Mouse (Mus musculus): ENCODE measurements at regions not wholly inside any gene's neighbourhood (a gene's known extent, or its start where the extent isn't known, plus 50 kb on each side); places are given as distances from the start of the nearest gene placed in this dataset.

DNA sequence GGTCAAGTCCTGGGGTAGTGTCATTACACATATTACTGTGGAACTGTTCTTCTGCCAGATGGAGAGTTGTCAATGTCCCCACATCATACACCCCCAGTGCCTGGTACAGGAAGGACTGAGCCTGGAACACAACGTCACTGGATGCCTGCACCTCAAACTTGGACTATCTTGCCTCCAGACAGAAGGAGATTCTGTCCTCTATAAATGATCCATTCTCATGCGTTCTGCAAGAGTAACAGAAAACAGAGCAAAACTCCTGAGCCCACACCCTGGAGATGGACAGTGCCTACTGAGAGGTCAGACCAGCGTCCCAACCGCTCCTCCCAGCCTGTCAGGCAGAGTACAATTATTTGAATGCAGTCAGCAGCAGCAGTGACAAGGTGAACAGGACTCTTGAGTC is 261.1 kb downstream of the Dysf start:
- ATAC-seq (replicated peaks; ENCODE audit: low read depth, poor library complexity, severe bottlenecking), result no peak

DNA sequence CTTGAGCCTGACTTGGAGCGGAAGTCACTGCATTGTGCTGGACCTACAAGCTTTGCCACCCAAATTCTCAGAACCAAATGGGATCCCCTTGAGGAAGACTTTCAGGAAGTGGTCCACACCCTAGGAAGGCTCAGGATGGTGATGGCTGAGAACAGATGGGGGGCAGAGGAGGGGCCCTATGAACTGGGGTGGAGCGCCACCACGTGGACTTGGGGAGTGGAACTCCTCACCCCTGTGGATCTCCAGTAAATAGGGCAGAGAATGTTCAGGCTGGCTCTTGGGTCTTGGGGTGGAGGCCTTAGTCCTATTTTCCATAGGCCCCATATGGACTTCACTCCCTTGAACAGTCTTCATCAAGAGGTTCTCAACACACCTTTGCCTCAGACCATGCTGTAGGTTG is 260.6 kb downstream of the Dysf start:
- ATAC-seq (replicated peaks; ENCODE audit: low read depth, poor library complexity, severe bottlenecking), result no peak

DNA sequence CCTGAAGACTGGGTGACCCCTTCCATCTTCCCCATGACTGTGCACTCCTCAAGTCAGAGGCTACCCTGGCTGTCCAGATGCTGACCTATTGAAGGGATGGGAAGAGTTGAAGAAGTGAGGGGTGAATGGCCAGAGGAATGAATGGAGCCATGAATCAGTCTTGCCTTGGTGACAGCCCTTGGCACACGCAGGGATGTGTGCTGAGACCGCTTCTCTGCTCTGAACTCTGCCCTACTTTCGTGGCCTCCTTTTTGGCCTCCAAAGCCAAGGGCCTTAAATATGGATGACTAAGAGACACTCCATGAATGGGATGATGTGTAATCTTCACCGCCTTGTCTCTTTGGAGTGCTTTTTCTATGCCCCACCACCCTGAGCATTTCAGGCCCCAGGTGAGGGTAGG is 259.7 kb downstream of the Dysf start:
- no peak for ATAC-seq (replicated peaks; ENCODE audit: low read depth, poor library complexity, severe bottlenecking)

DNA sequence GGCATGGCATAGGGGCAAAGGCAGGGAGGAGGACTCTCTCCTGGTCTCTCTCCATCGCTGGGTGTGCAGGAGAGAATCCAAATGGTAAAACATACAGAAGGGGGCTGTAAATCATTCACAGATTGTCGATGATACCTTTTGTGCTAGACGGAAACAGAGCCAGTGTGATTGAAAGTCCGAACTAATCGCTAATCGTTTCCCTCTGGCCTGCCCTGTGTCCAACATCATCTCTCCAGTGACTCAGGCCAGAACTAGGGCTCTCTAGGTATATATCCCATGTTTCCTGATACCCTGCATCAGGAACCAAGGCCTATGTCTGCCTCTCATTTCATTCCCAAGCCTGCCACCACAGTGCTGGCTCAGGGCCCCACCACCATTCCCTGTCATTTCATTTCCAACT is 259.1 kb downstream of the Dysf start:
- no peak for ATAC-seq (replicated peaks; ENCODE audit: low read depth, poor library complexity, severe bottlenecking)

DNA sequence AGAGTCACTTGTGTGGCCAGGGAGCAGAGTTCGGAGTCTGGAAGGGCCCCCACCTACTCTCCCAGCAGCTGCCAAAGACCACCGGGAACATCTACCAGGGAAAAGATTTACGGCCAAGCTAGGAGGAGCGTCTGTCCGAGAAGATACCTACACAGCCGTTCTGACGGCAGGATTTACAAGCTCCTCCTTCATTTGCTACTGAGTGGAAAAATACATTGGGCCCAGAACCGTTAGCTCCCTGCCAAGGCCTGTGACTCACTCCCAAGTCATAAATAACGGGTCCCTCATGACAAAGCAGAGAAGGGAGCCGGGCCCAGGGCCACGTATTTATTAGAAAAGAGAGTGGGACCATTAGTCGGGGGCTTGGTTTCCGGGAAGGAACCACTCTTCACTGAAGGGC is 258.3 kb downstream of the Dysf start:
- ATAC-seq (replicated peaks; ENCODE audit: low read depth, poor library complexity, severe bottlenecking), result no peak

DNA sequence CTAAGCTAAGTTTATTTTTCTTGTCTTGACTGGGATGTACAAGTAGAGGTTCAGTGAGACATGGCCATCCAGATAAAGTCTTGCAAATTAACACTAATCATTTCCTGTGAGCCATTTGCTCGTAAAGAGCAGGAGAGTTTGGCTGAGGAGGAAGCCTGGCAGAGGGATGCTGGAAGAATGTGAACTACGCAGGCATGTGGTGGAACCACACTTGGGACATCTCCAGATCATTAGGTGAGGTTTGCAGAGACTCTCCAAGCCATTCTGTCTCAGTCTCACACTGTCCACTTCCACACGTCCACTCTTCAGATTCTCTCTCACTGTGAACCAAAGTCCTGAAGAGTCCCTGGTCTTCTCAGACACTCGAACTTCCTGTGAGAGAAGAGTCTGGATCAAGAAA is 256.3 kb downstream of the Dysf start:
- ATAC-seq (replicated peaks; ENCODE audit: low read depth, poor library complexity, severe bottlenecking), result no peak

DNA sequence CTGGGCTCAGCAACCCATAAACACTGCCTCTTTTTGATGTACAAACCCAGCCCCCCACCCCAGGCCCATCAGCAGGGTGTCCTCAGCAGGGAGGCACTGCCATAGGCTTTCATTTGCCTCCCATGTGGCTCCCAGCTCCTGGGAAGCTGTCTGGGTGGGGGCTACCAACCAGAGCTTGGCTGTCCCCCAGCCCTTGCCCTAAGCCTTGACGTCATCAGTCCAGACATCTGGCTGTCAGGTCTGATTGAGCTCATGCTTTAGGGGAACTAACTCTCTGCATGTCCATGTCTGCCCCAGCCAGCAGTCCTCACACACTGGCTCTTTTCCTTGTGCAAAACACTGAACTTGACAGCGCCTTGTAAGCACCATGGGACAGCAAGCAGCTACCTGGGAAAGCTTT is 255.3 kb downstream of the Dysf start:
- no peak for ATAC-seq (replicated peaks; ENCODE audit: low read depth, poor library complexity, severe bottlenecking)

DNA sequence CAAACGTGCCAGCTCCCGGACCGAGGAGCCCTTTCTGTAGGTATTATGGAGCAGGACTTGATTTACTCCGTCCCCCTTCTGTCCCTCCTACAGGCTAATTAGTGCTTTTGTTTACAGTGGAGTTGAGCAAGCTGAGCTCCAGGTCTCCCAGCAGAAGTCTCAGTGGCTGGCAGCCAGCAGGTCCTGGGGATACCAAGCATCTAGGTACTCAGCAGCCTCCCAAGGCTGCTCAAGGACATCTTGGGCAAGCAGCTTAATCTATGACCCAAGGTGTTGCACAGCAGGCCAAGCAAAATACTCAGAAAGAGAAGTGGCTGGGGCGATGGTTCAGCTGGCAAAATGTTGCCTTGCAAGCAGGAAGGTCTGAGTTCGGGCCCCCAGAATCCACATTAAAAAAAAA is 254.4 kb downstream of the Dysf start:
- no peak for ATAC-seq (replicated peaks; ENCODE audit: low read depth, poor library complexity, severe bottlenecking)

DNA sequence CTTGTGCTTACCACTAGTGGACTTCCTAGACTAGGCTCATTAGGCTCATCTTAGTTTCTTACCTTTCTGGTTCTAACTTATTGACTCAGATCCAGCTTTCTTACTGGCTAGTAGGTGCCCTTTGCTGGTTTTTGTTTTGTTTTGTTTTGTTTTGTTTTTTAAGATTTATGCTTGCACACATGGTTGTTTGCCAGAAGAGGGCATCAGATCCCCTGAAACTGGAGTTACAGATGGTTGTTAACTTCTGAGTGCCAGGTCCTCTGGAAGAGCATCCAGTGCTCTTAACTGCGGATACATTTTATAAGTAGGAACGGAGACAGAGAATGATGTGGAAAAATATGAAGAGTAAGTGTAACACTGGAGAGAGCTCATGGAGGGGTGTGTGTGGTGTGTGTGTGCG is 253.1 kb downstream of the Dysf start:
- no peak for ATAC-seq (replicated peaks; ENCODE audit: low read depth, poor library complexity, severe bottlenecking)

Data from common myeloid progenitor, adult 5-6 weeks (primary cell).